8 mouse cellular contexts compared by ENCODE assay signal in genomic region chr15:96543181-96543828, GRCm38 (mm10).
DNase-seq lines count a peak whose midpoint lies in the region; ATAC-seq and TF ChIP-seq lines count a peak whose summit lies in the region.

No protein-coding gene starts in this region.

- peak; percentile 75 for TF ChIP-seq CTCF in bone marrow, adult 2 months (IDR thresholded peaks at IDR 0.05; ENCODE audit: control insufficient read depth, insufficient read depth, low read length)

- H3K9me3 ChIP-seq in embryonic facial prominence, embryonic 15.5 days (replicated peaks), result no peaks in the 10 kb centered on the region
- no peaks in the 10 kb centered on the region for H3K9me3 ChIP-seq in hindbrain, embryonic 11.5 days (ENCODE audit: control insufficient read depth, low read length)
- no peaks in the 10 kb centered on the region for H3K9me3 ChIP-seq in limb, embryonic 11.5 days (ENCODE audit: control insufficient read depth, low read length)
- H3K9me3 ChIP-seq in midbrain, embryonic 12.5 days, result no peaks in the 10 kb centered on the region

- H3K4me3 ChIP-seq in bone marrow, adult 2 months (replicated peaks; ENCODE audit: control insufficient read depth, low read depth, low read length), result peak overlapping the region; percentile 35
- peak overlapping the region; percentile 44 for H3K4me3 ChIP-seq in embryonic facial prominence, embryonic 15.5 days (replicated peaks)
- H3K4me3 ChIP-seq in hindbrain, embryonic 11.5 days (ENCODE audit: low read depth, low read length), result peak overlapping the region; percentile 29
- peak overlapping the region; percentile 19 for H3K4me3 ChIP-seq in limb, embryonic 11.5 days (ENCODE audit: low read depth, low read length)
- H3K4me3 ChIP-seq in midbrain, embryonic 12.5 days, result peak overlapping the region; percentile 43

- H3K4me2 ChIP-seq in embryonic facial prominence, embryonic 15.5 days (replicated peaks), result peak overlapping the region; percentile 58
- H3K4me2 ChIP-seq in hindbrain, embryonic 11.5 days (replicated peaks; ENCODE audit: low read depth, low read length), result peak overlapping the region; percentile 30
- peak overlapping the region; percentile 37 for H3K4me2 ChIP-seq in limb, embryonic 11.5 days (ENCODE audit: low read depth, severe bottlenecking)
- peak overlapping the region; percentile 48 for H3K4me2 ChIP-seq in midbrain, embryonic 12.5 days (replicated peaks)

- no peak overlapping the region for H3K9ac ChIP-seq in embryonic facial prominence, embryonic 15.5 days
- peak overlapping the region; percentile 16 for H3K9ac ChIP-seq in hindbrain, embryonic 11.5 days (ENCODE audit: low read depth, low read length)
- H3K9ac ChIP-seq in limb, embryonic 11.5 days (ENCODE audit: low read length), result peak overlapping the region; percentile 9; the same call in 1 of the 2 replicates
- H3K9ac ChIP-seq in midbrain, embryonic 12.5 days (replicated peaks), result peak overlapping the region; percentile 46; the same call in 1 of the 2 replicates

- intact Hi-C loops in heart, postnatal 25 days (cut with DNase I), result loop anchor here (2.0 to 5.0 kb wide), 2 partner anchors 123 to 394 kb away; no protein-coding TSS in a partner anchor

- 1% methylated on average over 24 of the region's 24 CpGs for WGBS in bone marrow, adult 2 months
- WGBS in embryonic facial prominence, embryonic 15.5 days, result 4% methylated on average over 24 of the region's 24 CpGs
- WGBS in hindbrain, embryonic 11.5 days, result 7% methylated on average over 24 of the region's 24 CpGs
- 5% methylated on average over 24 of the region's 24 CpGs for WGBS in limb, embryonic 11.5 days
- 5% methylated on average over 24 of the region's 24 CpGs for WGBS in midbrain, embryonic 12.5 days

- no peak for TF ChIP-seq POLR2A in bone marrow, adult 2 months (IDR thresholded peaks at IDR 0.05; ENCODE audit: borderline replicate concordance, control insufficient read depth, low read depth, low read length)

- H3K36me3 ChIP-seq in embryonic facial prominence, embryonic 15.5 days, result no peaks in the 10 kb centered on the region
- no peaks in the 10 kb centered on the region for H3K36me3 ChIP-seq in hindbrain, embryonic 11.5 days (ENCODE audit: control insufficient read depth, insufficient read depth, low read length)
- no peaks in the 10 kb centered on the region for H3K36me3 ChIP-seq in limb, embryonic 11.5 days (ENCODE audit: control insufficient read depth, insufficient read depth, low read length)
- H3K36me3 ChIP-seq in midbrain, embryonic 12.5 days, result no peaks in the 10 kb centered on the region

- ATAC-seq in embryonic facial prominence, embryonic 15.5 days (ENCODE audit: insufficient number of reproducible peaks, low FRiP score, low TSS enrichment, low read depth), result no peak
- ATAC-seq in hindbrain, embryonic 11.5 days (ENCODE audit: low FRiP score), result no peak
- ATAC-seq in limb, embryonic 11.5 days (ENCODE audit: insufficient number of reproducible peaks, low FRiP score, low TSS enrichment, low read depth), result no peak
- ATAC-seq in midbrain, embryonic 12.5 days (ENCODE audit: low FRiP score, low read depth), result peak; percentile 56; the same call in 1 of the 2 replicates

- no peak overlapping the region for H3K27ac ChIP-seq in bone marrow, adult 2 months (ENCODE audit: control insufficient read depth, insufficient read depth, low read depth, low read length, poor library complexity)
- H3K27ac ChIP-seq in embryonic facial prominence, embryonic 15.5 days (replicated peaks), result no peak overlapping the region
- H3K27ac ChIP-seq in hindbrain, embryonic 11.5 days (ENCODE audit: low read depth, low read length), result no peak overlapping the region
- H3K27ac ChIP-seq in limb, embryonic 11.5 days (replicated peaks; ENCODE audit: low read depth, low read length), result no peak overlapping the region
- no peak overlapping the region for H3K27ac ChIP-seq in midbrain, embryonic 12.5 days (replicated peaks)

- no peaks in the 10 kb centered on the region; the same call in 1 of the 2 replicates for H3K4me1 ChIP-seq in bone marrow, adult 2 months (ENCODE audit: control insufficient read depth, insufficient read depth, low read length)
- H3K4me1 ChIP-seq in embryonic facial prominence, embryonic 15.5 days, result peaks cover 11% of the 10 kb centered on the region; the same call in 1 of the 2 replicates
- H3K4me1 ChIP-seq in hindbrain, embryonic 11.5 days (replicated peaks; ENCODE audit: control insufficient read depth, insufficient read depth, low read length), result no peaks in the 10 kb centered on the region
- H3K4me1 ChIP-seq in limb, embryonic 11.5 days (ENCODE audit: control insufficient read depth, insufficient read depth, low read length), result no peaks in the 10 kb centered on the region
- H3K4me1 ChIP-seq in midbrain, embryonic 12.5 days, result peaks cover 12% of the 10 kb centered on the region; the same call in 1 of the 2 replicates

- peak; percentile 88 for DNase-seq in heart, adult 11 months
- DNase-seq in heart, postnatal 25 days (ENCODE audit: low spot score), result no peak
- DNase-seq in hindbrain, embryonic 11.5 days (ENCODE audit: low spot score), result peak; percentile 88
- DNase-seq in limb, embryonic 11.5 days (ENCODE audit: low spot score), result peak; percentile 89
- DNase-seq in spleen, postnatal 4 days (ENCODE audit: low spot score in 2 of 2), result peak; percentile 44 to 74

- H3K27me3 ChIP-seq in embryonic facial prominence, embryonic 15.5 days, result no peaks in the 10 kb centered on the region
- no peaks in the 10 kb centered on the region for H3K27me3 ChIP-seq in hindbrain, embryonic 11.5 days (ENCODE audit: control insufficient read depth, insufficient read depth, low read length)
- no peaks in the 10 kb centered on the region for H3K27me3 ChIP-seq in limb, embryonic 11.5 days (ENCODE audit: control insufficient read depth, insufficient read depth, low read length)
- no peaks in the 10 kb centered on the region; the same call in 1 of the 2 replicates for H3K27me3 ChIP-seq in midbrain, embryonic 12.5 days
